Mouse (Mus musculus) heart, embryonic 12.5 days (tissue): Measurements from ENCODE around the gene Creb3l2. TPM values are rescaled to one million over a fixed set of nuclear protein-coding genes. Genes with fewer than 3 reads are reported as not detected.

ENCODE experiments used
- ATAC-seq: fragments of 200-750 bp; cut with Nextera tagmentation; 2 replicates; pipeline ENCODE4 v1.8.0; 2017; ENCODE audit warnings: moderate TSS enrichment, moderate library complexity; ENCODE audit not compliant: insufficient number of reproducible peaks, low FRiP score
- H3K27ac ChIP-seq: fragments of 300-500 bp; sonication (generic); 2 replicates; pipeline ENCODE4 v1.5.1; 2016; ENCODE audit warnings: mild to moderate bottlenecking, moderate library complexity; ENCODE audit not compliant: poor library complexity, severe bottlenecking
- H3K27me3 ChIP-seq: fragments of 300-500 bp; sonication (generic); replicated peaks from 2 replicates; pipeline ENCODE4 v1.6.1; 2016; ENCODE audit warnings: mild to moderate bottlenecking, moderate library complexity
- H3K36me3 ChIP-seq: fragments of 300-500 bp; sonication (generic); 2 replicates; pipeline ENCODE4 v1.6.1; 2016; ENCODE audit warnings: mild to moderate bottlenecking, moderate library complexity
- H3K4me1 ChIP-seq: fragments of 300-500 bp; sonication (generic); replicated peaks from 2 replicates; pipeline ENCODE4 v1.6.1; 2016; ENCODE audit warnings: mild to moderate bottlenecking
- H3K4me2 ChIP-seq: fragments of 300-500 bp; sonication (generic); 2 replicates; pipeline ENCODE4 v1.6.1; 2016; ENCODE audit warnings: mild to moderate bottlenecking, moderate library complexity
- H3K4me3 ChIP-seq: fragments of 300-500 bp; sonication (generic); 2 replicates; pipeline ENCODE4 v1.5.1; 2016; ENCODE audit warnings: mild to moderate bottlenecking
- H3K9ac ChIP-seq: fragments of 300-500 bp; sonication (generic); 2 replicates; pipeline ENCODE4 v1.6.1; 2016; ENCODE audit warnings: mild to moderate bottlenecking, moderate library complexity
- H3K9me3 ChIP-seq: fragments of 300-500 bp; sonication (generic); replicated peaks from 2 replicates; pipeline ENCODE4 v1.6.1; 2016; ENCODE audit warnings: mild to moderate bottlenecking, moderate library complexity
- WGBS: fragments of 180-500 bp; shearing (Covaris S2); methylation state at CpG from one replicate; pipeline ENCODE4 v1.1.7; 2016; 5-methylcytosine and 5-hydroxymethylcytosine counted together
- polyA plus RNA-seq: library from polyadenylated mRNA; unstranded; fragments of >200 nt; fragmentation: Nextera tagmentation; extraction: Ambion mirVana; gene quantifications from 2 replicates; pipeline ENCODE4 v1.2.1, GENCODE M21; 2016

Creb3l2 gene
- polyA plus RNA-seq, 1 experiment from 2014 or later = 49.4 TPM

DNA sequence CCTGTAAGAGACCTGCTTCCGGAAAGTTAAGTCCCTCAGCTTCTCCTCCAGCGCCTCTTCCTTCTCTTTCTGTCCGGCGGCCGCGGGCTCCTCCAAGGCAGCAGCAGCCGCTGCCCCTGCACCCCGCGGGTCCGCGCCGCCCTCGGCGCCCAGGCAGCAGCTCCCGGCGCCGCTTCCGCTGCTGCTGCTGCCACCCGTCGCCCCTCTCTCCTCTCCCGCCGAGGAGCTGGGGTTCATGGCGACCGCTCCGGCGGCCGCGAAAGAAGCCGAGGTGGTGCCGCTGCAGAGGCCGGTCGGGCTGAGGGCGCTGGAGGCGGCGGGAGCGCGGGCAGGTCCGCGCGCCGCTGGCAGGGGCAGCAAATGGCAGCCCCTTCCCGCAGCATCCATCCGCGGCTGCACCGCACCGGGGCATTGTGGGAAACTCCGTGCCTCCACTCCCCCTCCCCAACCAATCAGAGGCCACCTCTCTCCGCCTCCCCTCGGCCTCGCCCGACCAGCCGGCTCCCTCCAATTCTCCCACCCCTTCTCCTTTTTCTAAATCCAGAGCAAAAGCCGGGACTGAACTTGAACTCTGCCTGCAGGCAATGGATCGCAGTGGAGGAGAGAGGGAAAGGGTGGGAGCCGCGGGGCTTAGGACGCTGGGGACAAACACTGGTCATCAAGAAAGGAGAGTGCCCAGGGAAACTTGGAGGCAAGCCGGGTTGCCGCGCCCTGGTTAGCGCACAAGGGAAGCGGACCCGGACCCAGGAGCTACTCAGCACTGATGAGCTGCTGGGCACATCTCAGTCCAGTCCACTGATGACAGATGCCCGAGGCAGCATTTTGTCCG is 142.2 kb downstream of the Creb3l2 start, which contains the start of gene Dgki:
TSS of gene Dgki (minus strand) at position 623 of the 829 bp plus-strand sequence.
- Histone ChIP-seq H3K36me3 (no peaks in the 10 kb centered on the region), H3K27ac (no peak within 1 kb of the TSS), H3K27me3 (peaks cover 55% of the 10 kb centered on the region), H3K9ac (peak within 1 kb of the TSS; percentile 70), H3K9me3 (no peaks in the 10 kb centered on the region), H3K4me1 (peaks cover 22% of the 10 kb centered on the region), H3K4me3 (peak within 1 kb of the TSS; percentile 75), H3K4me2 (peak within 1 kb of the TSS; percentile 100)
- ATAC-seq = peak; percentile 25
- 1% methylated on average over 65 of the region's 65 CpGs for WGBS

DNA sequence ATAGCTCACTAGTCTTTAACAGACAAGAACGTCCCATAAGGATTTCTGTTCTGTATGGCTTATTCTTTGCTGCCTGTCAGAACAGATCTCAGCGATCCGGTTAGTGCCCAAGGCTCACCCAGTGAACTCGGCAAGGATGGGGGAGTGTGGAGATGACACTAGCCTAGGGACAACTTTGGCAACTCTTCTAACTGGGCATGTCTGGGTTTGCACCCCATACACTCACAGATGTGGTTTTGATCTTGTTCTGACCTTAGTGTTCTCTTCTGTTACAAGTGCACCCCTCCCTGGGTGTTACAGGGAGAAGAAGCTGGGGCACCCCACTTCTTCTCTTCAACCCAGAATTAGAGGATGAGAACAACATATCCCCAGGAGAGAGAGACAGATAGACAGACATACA is 143.0 kb downstream of the Creb3l2 start:
- peak overlapping the region; percentile 100 for H3K4me2 ChIP-seq
- H3K27ac ChIP-seq = no peak overlapping the region
- no peak for ATAC-seq
- WGBS = 35% methylated on average over 4 of the region's 4 CpGs
- peaks cover 55% of the 10 kb centered on the region for H3K27me3 ChIP-seq
- no peaks in the 10 kb centered on the region for H3K9me3 ChIP-seq
- peak overlapping the region; percentile 75 for H3K4me3 ChIP-seq
- peak overlapping the region; percentile 70; the same call in 1 of the 2 replicates for H3K9ac ChIP-seq
- peaks cover 22% of the 10 kb centered on the region for H3K4me1 ChIP-seq
- H3K36me3 ChIP-seq = no peaks in the 10 kb centered on the region

DNA sequence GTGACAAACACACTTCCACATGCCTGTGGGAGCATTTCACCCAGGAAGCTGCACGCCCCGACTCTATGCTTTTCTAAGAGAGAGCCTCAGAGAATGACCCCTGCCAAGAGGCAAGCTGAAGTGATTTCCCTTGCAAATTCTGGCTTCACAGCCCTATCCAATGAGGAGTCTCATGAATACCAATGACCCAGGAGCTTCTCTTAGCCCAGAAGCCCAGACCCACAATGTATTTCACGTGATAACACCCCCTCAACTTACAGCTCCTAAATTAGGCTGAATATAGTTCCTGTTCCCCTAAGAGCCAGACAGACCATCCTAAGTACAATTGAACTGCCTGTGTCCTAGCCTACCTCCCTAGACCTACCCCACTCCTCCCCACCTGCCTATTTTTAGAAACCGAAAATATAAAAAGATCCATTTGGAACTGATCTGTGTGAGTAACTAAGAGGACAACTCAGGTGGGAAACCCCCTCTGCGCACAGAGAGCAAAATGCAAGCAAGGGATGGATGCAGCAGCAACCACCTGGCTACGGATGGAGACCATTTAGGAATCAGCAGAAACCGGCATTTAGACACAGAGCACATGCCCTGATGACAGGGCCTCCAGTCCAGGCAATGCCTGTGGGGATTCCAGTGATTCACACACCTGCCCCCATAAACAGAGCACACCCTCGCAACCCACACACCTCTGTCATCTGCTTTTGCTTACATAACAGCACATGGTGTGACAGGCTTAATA is 144.0 kb downstream of the Creb3l2 start:
- no peak overlapping the region for H3K4me2 ChIP-seq
- no peak overlapping the region for H3K9ac ChIP-seq
- 39% methylated on average over 8 of the region's 8 CpGs for WGBS
- no peaks in the 10 kb centered on the region for H3K9me3 ChIP-seq
- ATAC-seq = no peak
- no peaks in the 10 kb centered on the region for H3K36me3 ChIP-seq
- peaks cover 22% of the 10 kb centered on the region for H3K4me1 ChIP-seq
- no peak overlapping the region for H3K4me3 ChIP-seq
- no peak overlapping the region for H3K27ac ChIP-seq
- peaks cover 52% of the 10 kb centered on the region for H3K27me3 ChIP-seq

DNA sequence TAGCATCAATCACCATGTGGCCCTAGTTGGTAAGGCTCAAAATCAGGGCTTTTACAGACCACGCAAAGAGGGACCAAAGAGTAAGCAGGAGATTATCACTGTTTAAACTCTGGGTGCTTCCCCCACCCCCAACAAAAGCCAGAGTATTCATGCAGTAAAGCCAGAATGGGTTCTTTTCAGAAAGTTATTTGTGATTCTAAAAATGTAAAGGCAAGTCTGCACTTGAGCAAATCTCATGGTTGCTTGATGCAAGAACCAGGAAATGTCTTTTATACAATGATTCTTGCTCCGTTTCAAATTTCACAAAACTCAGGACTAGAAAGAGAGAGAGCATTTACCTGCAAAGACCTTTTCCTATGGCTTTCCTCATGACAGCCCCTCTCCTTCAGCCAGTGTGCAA is 149.9 kb downstream of the Creb3l2 start:
- Histone ChIP-seq H3K4me2 (no peak overlapping the region), H3K4me1 (peaks cover 5% of the 10 kb centered on the region), H3K9me3 (no peaks in the 10 kb centered on the region), H3K4me3 (no peak overlapping the region), H3K9ac (no peak overlapping the region), H3K27ac (no peak overlapping the region), H3K27me3 (peaks cover 2% of the 10 kb centered on the region), H3K36me3 (no peaks in the 10 kb centered on the region)
- 87% methylated on average over 2 of the region's 2 CpGs for WGBS
- ATAC-seq = no peak

DNA sequence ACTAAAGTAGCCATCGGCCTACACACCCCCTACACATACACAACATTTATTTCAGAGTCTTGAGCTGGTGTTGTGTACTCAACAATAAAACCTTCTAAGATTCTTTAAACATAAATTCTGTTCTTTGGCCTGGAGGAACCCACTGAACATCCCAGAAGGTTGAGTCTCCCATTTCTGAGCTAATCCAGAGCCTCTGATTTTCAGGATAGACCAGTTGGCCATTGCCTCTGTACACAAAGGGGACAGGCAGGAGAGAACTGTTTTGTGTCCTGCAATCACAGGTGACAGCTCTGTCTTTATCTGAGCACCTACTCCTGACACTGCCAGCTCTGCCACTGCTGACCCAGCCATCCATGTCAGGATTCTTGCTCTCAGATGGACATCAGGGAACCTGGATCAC is 150.8 kb downstream of the Creb3l2 start:
- H3K4me3 ChIP-seq = no peak overlapping the region
- H3K27me3 ChIP-seq = no peaks in the 10 kb centered on the region; the same call in 1 of the 2 replicates
- peaks cover 5% of the 10 kb centered on the region for H3K4me1 ChIP-seq
- 92% methylated on average over 1 of the region's 1 CpGs for WGBS
- H3K4me2 ChIP-seq = no peak overlapping the region
- no peak overlapping the region for H3K27ac ChIP-seq
- no peak for ATAC-seq
- H3K36me3 ChIP-seq = no peaks in the 10 kb centered on the region
- H3K9me3 ChIP-seq = no peaks in the 10 kb centered on the region
- H3K9ac ChIP-seq = no peak overlapping the region

DNA sequence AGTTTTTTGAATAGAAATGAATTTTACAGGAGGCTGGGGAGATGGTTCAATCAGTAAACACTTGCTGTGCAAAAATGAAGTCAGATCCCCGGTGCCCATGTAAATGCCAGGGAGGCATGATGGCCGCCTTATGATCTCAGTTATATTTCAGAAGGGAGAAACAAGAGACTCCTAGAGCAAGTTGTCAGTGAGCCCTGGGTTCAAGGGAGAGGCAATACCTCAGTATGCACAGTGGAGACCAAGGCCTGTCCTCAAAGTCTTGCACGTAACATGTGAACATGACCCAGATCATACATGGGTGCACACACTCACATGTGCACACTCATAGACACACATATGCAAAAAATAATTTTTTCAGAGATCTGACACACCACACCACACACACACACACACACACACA is 151.3 kb downstream of the Creb3l2 start:
- 87% methylated on average over 3 of the region's 3 CpGs for WGBS
- no peaks in the 10 kb centered on the region for H3K9me3 ChIP-seq
- no peaks in the 10 kb centered on the region; the same call in 1 of the 2 replicates for H3K27me3 ChIP-seq
- H3K4me3 ChIP-seq = no peak overlapping the region
- no peaks in the 10 kb centered on the region for H3K36me3 ChIP-seq
- no peak overlapping the region for H3K9ac ChIP-seq
- H3K4me1 ChIP-seq = peaks cover 5% of the 10 kb centered on the region
- H3K4me2 ChIP-seq = no peak overlapping the region
- ATAC-seq = no peak
- H3K27ac ChIP-seq = no peak overlapping the region

DNA sequence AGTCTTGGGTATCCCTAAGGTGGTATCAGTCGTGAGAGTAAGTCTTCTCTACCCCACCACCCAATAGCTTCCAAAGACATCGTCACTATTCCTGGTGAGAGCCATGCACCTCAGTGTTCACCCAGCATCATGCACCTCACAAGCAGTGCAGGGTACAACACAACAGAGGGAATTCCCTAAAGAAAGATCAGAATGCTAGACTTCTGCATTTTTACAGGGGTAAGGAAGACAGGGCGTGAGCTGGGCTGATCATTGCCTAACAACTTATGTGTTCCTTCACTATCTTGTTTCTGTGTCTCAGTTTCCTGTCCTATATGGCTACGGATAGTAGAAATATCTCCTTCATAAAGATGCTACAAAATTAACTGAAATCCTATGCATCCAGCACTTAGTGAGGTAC is 155.8 kb downstream of the Creb3l2 start:
- WGBS = 79% methylated on average over 4 of the region's 4 CpGs
- Histone ChIP-seq H3K4me1 (peaks cover 31% of the 10 kb centered on the region), H3K27ac (no peak overlapping the region), H3K27me3 (no peaks in the 10 kb centered on the region), H3K36me3 (no peaks in the 10 kb centered on the region), H3K9me3 (no peaks in the 10 kb centered on the region), H3K4me3 (no peak overlapping the region), H3K4me2 (no peak overlapping the region), H3K9ac (no peak overlapping the region)
- no peak for ATAC-seq

DNA sequence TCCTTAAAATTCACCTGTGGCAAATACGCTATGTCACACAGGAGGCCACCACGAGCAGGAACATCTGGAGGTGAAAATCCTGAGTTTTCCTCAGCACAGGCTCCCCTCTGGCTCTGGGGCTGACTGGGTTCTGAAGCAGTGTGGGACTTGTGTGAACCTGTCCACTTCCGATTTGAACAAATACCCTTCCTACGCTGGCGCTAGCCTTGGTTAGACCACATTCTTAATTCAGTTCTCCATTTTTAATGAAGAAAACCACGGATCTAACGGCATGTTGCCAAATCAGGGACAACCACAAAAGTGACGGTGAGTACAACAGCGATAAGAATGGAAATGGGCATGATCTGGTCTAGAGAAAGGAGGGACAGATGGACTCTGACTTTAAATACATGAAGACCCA is 157.1 kb downstream of the Creb3l2 start:
- Histone ChIP-seq H3K4me3 (no peak overlapping the region), H3K9me3 (no peaks in the 10 kb centered on the region), H3K36me3 (no peaks in the 10 kb centered on the region), H3K9ac (no peak overlapping the region), H3K4me2 (no peak overlapping the region), H3K27ac (no peak overlapping the region), H3K27me3 (no peaks in the 10 kb centered on the region), H3K4me1 (peaks cover 27% of the 10 kb centered on the region)
- 89% methylated on average over 9 of the region's 9 CpGs for WGBS
- ATAC-seq = no peak

DNA sequence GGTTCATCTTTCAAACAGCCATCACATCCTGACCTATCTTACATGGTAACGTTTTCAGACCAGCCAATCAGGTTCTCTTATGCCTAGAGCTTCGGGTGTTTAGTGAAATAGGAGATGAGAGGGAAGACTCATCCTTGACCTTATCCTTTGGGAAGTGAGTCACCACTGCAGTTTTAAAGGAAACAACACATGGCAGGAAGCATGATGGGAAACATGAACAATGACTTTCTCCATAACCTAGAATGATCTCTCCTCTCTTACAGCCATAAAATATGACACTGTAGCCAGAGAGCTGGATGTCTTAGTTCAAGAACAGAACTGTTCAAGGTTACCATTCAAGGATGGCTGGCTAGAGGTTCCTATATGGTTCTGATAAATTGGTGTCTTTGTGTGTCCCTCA is 158.6 kb downstream of the Creb3l2 start:
- H3K4me3 ChIP-seq = no peak overlapping the region
- H3K9ac ChIP-seq = no peak overlapping the region
- H3K4me2 ChIP-seq = no peak overlapping the region
- H3K27ac ChIP-seq = 0 out of 2 replicates have a peak overlapping the region, but pooled peaks have one; percentile 71
- peaks cover 26% of the 10 kb centered on the region for H3K4me1 ChIP-seq
- no peaks in the 10 kb centered on the region for H3K9me3 ChIP-seq
- WGBS = 44% methylated on average over 2 of the region's 2 CpGs
- no peaks in the 10 kb centered on the region for H3K27me3 ChIP-seq
- H3K36me3 ChIP-seq = no peaks in the 10 kb centered on the region
- no peak for ATAC-seq

DNA sequence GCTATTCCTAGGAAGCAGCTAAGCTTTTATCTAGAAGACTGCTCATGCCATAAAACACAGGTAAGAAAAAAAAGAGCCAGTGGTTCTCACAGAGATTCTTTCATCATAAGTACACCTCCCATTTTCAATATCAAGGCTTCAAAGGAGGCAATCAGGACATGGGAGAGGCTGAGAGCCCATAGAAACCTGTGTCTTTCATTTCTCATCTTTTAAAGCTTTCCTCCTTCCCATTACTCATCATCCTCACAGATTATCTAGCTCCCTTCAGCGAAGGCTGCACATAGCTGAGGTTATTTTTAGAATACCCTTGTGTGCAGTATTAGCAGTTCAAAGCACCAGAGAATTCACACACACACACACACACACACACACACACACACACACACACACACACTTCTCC is 159.3 kb downstream of the Creb3l2 start:
- Histone ChIP-seq H3K9me3 (no peaks in the 10 kb centered on the region), H3K9ac (no peak overlapping the region), H3K4me1 (peaks cover 26% of the 10 kb centered on the region), H3K27me3 (no peaks in the 10 kb centered on the region), H3K4me2 (no peak overlapping the region), H3K36me3 (no peaks in the 10 kb centered on the region), H3K27ac (peak overlapping the region; percentile 71), H3K4me3 (no peak overlapping the region)
- WGBS = 17% methylated on average over 1 of the region's 1 CpGs
- ATAC-seq = no peak
